Mouse (Mus musculus): ENCODE measurements at regions not wholly inside any gene's neighbourhood (a gene's known extent, or its start where the extent isn't known, plus 50 kb on each side); places are given as distances from the start of the nearest gene placed in this dataset.

DNA sequence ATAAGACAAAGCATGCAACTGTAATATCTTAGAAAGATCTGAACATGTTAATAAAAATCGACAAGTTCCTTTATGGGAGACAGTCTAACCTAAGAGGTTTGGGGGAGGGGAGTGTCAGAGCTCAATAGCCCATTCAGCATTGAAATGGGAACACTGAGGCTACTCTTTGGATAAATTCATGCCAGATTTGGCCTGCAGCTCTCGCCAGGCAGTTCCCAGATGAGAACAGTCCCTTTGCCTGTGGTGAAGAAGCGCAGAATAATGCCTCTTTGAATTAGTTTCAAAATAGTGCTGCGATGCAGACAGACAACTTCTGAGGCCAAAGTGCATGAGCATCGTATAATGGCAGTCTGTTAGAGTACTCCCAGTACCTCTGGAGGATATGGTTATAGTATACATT is 293.6 kb upstream of the Nr2f2 start:
- Histone ChIP-seq H3K36me3 (ENCODE audit: insufficient read depth, low read length) (no peaks in the 10 kb centered on the region), H3K27me3 (ENCODE audit: insufficient read depth, low read length) (no peaks in the 10 kb centered on the region), H3K9me3 (replicated peaks; ENCODE audit: low read length) (no peaks in the 10 kb centered on the region), H3K4me1 (replicated peaks; ENCODE audit: insufficient read depth, low read length) (no peaks in the 10 kb centered on the region), H3K27ac (no peak overlapping the region), H3K9ac (ENCODE audit: low read depth, low read length) (no peak overlapping the region), H3K4me3 (replicated peaks; ENCODE audit: low read depth, low read length) (no peak overlapping the region), H3K4me2 (ENCODE audit: low read length) (no peak overlapping the region)
- no peak for TF ChIP-seq CTCF (IDR thresholded peaks at IDR 0.05; ENCODE audit: low read depth)
- WGBS: 85% methylated on average over 5 of the region's 5 CpGs
- no peak for ATAC-seq (replicated peaks; ENCODE audit: low FRiP score, low read depth)
- DNase-seq (ENCODE audit: low spot score): no peak

DNA sequence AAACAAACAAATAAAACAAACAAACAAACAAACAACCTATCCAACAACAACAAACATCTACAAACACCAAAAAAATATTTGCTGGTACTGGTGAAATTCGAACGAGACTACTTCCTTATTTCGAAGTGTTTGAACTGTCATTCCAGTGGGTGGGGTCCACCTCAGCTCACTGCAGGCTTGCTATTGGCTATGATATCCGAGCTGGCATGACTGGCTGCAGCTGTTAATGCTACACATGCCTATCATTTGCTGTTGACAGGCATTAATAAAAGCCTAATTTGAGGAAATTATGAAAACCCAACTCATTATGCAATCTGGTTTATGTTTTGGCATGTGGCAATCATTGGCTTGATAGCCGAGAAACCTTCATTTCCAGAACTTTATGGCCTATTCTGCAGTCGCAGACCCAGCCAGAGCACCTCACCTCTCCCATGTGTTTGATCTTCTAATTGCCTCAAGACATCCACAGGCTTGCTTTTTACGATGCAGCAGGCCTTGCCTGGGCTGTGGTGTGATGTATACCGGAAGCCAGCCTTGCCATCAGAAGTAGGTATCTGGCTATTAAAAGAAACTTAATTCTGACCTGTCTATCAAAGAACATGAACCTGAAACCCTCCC is 283.3 kb upstream of the Nr2f2 start:
- Histone ChIP-seq H3K27me3 (ENCODE audit: insufficient read depth, low read length) (no peaks in the 10 kb centered on the region), H3K27ac (no peak overlapping the region), H3K4me2 (ENCODE audit: low read length) (no peak overlapping the region), H3K4me3 (replicated peaks; ENCODE audit: low read depth, low read length) (no peak overlapping the region), H3K9ac (ENCODE audit: low read depth, low read length) (no peak overlapping the region), H3K9me3 (replicated peaks; ENCODE audit: low read length) (no peaks in the 10 kb centered on the region), H3K36me3 (ENCODE audit: insufficient read depth, low read length) (no peaks in the 10 kb centered on the region), H3K4me1 (replicated peaks; ENCODE audit: insufficient read depth, low read length) (no peaks in the 10 kb centered on the region)
- no peak for TF ChIP-seq CTCF (IDR thresholded peaks at IDR 0.05; ENCODE audit: low read depth)
- DNase-seq (ENCODE audit: low spot score) (no peak), ATAC-seq (replicated peaks; ENCODE audit: low FRiP score, low read depth) (no peak)
- WGBS: 47% methylated on average over 8 of the region's 8 CpGs

DNA sequence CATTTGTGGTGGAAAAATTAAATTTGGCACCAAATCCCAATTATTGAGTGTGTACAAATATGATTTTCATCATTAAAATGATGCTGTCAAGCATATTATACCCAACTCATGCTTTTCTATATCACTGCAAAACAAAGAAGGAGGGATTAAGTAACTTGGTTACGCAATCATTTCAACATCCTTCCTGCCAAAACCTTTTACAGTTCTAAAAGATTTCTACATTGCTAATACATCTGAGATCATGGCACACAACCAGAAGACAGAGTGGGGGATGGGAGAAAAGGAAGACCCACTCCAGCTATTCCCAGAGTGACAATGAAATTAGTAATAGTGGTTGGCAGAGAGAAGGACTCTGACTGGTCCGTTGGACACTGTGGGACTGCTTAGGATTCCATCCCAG is 280.3 kb upstream of the Nr2f2 start:
- no peak for TF ChIP-seq CTCF (IDR thresholded peaks at IDR 0.05; ENCODE audit: low read depth)
- Histone ChIP-seq H3K36me3 (ENCODE audit: insufficient read depth, low read length) (no peaks in the 10 kb centered on the region), H3K27ac (no peak overlapping the region), H3K4me1 (replicated peaks; ENCODE audit: insufficient read depth, low read length) (0 out of 2 replicates have a peak, but pooled peaks cover 5% of the 10 kb centered on the region), H3K4me2 (ENCODE audit: low read length) (no peak overlapping the region), H3K27me3 (ENCODE audit: insufficient read depth, low read length) (no peaks in the 10 kb centered on the region), H3K9ac (ENCODE audit: low read depth, low read length) (no peak overlapping the region), H3K4me3 (replicated peaks; ENCODE audit: low read depth, low read length) (no peak overlapping the region), H3K9me3 (replicated peaks; ENCODE audit: low read length) (no peaks in the 10 kb centered on the region)
- no peak for ATAC-seq (replicated peaks; ENCODE audit: low FRiP score, low read depth)
- DNase-seq (ENCODE audit: low spot score): no peak
- 95% methylated on average over 2 of the region's 2 CpGs for WGBS

DNA sequence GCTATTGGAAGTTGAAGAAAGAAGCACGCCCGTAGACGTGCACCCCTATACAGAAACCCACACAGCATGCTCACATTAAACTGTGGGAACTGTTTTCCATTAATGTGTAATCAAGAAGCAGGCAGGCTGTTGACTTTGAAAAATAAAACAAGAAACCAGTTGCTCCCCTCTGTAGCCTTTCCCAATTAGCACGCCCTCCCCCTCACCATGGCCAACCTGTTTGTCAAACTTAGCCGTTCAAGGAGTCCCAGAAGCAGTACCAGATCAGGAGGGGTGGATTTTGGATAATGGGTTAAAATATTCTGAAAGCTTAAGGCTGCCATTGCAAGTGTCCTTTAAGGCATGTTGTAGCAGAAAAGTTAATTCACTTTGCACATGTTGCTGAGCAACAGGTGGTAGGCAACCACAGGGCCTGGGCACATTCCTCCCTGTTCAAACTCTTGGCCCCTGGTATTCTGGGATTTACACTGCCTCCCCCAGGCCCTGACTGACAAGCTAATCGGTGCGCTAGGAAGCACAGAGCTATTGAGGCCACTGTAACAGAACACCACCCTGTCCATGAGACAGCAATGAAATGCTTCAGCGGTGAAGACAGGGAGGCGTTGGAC is 277.3 kb upstream of the Nr2f2 start:
- Histone ChIP-seq H3K27ac (peak overlapping the region; percentile 50), H3K27me3 (ENCODE audit: insufficient read depth, low read length) (no peaks in the 10 kb centered on the region), H3K9ac (ENCODE audit: low read depth, low read length) (no peak overlapping the region), H3K4me3 (replicated peaks; ENCODE audit: low read depth, low read length) (no peak overlapping the region), H3K9me3 (replicated peaks; ENCODE audit: low read length) (no peaks in the 10 kb centered on the region), H3K36me3 (ENCODE audit: insufficient read depth, low read length) (no peaks in the 10 kb centered on the region), H3K4me2 (ENCODE audit: low read length) (no peak overlapping the region), H3K4me1 (replicated peaks; ENCODE audit: insufficient read depth, low read length) (0 out of 2 replicates have a peak, but pooled peaks cover 5% of the 10 kb centered on the region)
- 0 out of 2 replicates have a peak, but pooled peaks have one; percentile 1 for TF ChIP-seq CTCF (IDR thresholded peaks at IDR 0.05; ENCODE audit: low read depth)
- WGBS: 29% methylated on average over 9 of the region's 9 CpGs
- ATAC-seq (replicated peaks; ENCODE audit: low FRiP score, low read depth) (peak; percentile 92), DNase-seq (ENCODE audit: low spot score) (peak; percentile 89)

DNA sequence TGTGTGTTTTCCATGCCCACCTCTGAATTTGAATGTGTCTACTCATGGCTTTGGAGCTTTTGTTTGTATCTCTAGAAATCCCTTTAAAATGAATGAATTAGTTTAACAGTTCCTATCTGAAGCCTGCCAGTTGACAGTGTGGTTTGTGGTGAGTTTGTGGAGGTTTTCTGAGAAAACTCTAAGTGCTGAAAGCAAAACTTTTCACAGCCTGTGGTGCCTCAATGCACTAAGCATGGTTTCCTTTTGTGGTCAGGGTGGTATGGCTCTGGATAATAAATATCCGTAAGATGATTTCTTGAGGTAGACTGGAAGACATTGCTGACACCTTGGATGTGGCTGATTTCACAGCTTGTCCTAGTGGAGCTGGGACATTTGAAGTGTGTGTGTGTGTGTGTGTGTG is 276.5 kb upstream of the Nr2f2 start:
- Histone ChIP-seq H3K4me1 (replicated peaks; ENCODE audit: insufficient read depth, low read length) (0 out of 2 replicates have a peak, but pooled peaks cover 5% of the 10 kb centered on the region), H3K9ac (ENCODE audit: low read depth, low read length) (no peak overlapping the region), H3K27me3 (ENCODE audit: insufficient read depth, low read length) (no peaks in the 10 kb centered on the region), H3K36me3 (ENCODE audit: insufficient read depth, low read length) (no peaks in the 10 kb centered on the region), H3K4me3 (replicated peaks; ENCODE audit: low read depth, low read length) (no peak overlapping the region), H3K4me2 (ENCODE audit: low read length) (no peak overlapping the region), H3K9me3 (replicated peaks; ENCODE audit: low read length) (no peaks in the 10 kb centered on the region), H3K27ac (peak overlapping the region; percentile 50)
- ATAC-seq (replicated peaks; ENCODE audit: low FRiP score, low read depth) (no peak), DNase-seq (ENCODE audit: low spot score) (no peak)
- no peak for TF ChIP-seq CTCF (IDR thresholded peaks at IDR 0.05; ENCODE audit: low read depth)
- 61% methylated on average over 1 of the region's 1 CpGs for WGBS

DNA sequence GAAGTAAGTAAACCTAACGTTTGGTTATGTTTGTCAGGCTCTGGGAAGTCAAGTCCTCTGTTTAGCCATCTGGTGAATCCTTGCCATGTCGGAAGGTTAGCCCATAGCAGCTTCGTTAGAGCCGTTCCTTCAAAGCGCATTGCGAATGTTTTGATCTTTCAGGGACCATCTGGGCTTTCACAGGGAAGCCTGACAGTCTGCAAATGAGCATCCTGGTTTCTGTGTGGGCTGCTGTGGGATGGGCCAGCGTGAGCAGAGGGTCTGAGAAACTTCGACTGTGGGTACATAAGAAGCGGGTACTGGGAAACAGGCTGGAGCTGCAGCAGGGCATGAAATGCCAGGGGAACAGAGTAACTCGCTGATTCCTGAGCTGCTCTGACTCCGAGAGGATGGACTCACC is 274.7 kb upstream of the Nr2f2 start:
- Histone ChIP-seq H3K27me3 (ENCODE audit: insufficient read depth, low read length) (no peaks in the 10 kb centered on the region), H3K4me2 (ENCODE audit: low read length) (0 out of 2 replicates have a peak overlapping the region, but pooled peaks have one; percentile 2), H3K9ac (ENCODE audit: low read depth, low read length) (no peak overlapping the region), H3K36me3 (ENCODE audit: insufficient read depth, low read length) (no peaks in the 10 kb centered on the region), H3K9me3 (replicated peaks; ENCODE audit: low read length) (no peaks in the 10 kb centered on the region), H3K27ac (no peak overlapping the region), H3K4me3 (replicated peaks; ENCODE audit: low read depth, low read length) (no peak overlapping the region), H3K4me1 (replicated peaks; ENCODE audit: insufficient read depth, low read length) (0 out of 2 replicates have a peak, but pooled peaks cover 5% of the 10 kb centered on the region)
- peak; percentile 11 for DNase-seq (ENCODE audit: low spot score)
- TF ChIP-seq CTCF (IDR thresholded peaks at IDR 0.05; ENCODE audit: low read depth): no peak
- no peak for ATAC-seq (replicated peaks; ENCODE audit: low FRiP score, low read depth)
- WGBS: 48% methylated on average over 11 of the region's 11 CpGs

Measured in kidney, postnatal 0 days (tissue).